Comparison of ENCODE assay signal across 9 mouse cellular contexts in the genomic region with DNA sequence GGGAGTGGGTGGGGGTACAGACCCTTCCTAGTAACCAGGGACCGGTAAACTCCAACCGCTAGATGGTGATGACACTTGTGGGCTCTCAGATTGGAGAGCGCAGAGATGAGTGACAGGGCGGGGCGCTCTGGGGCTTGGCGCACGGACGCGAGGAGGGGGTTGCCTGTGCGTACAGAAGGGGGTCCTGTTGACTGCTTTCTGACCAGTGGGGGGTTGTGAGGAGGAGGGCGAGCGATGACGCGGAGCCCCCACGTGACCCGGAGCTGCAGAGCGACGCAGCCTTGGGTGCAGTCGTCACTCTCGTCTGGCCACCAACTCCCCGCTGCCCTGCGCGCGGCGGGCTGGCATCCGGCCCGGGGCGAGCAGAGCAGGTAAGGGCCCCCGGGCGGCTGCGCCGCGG. TPM values are rescaled to one million over a fixed set of nuclear protein-coding genes. Genes with fewer than 3 reads are reported as not detected.
DNase-seq lines count a peak whose midpoint lies in the region; ATAC-seq and TF ChIP-seq lines count a peak whose summit lies in the region.
"Had no signal": no experiment of that assay in that cellular context is flagged by ENCODE, and none has a peak within 500 bp of the region (broad histone marks: within the 10 kb centered on the region; RNA-seq: fewer than 3 reads in every experiment).

Gene Armcx4 (plus strand): TSS at position 253 of the 400 bp plus-strand sequence.

- 19% methylated on average over 32 of the region's 33 CpGs for WGBS in embryonic facial prominence, embryonic 11.5 days
- 22% methylated on average over 33 of the region's 33 CpGs for WGBS in heart, adult 2 months

- peak; percentile 96 for ATAC-seq in embryonic facial prominence, embryonic 11.5 days (replicated peaks; ENCODE audit: insufficient number of reproducible peaks, low FRiP score, low TSS enrichment, low read depth)

- H3K27ac ChIP-seq in embryonic facial prominence, embryonic 11.5 days (replicated peaks; ENCODE audit: low read depth, low read length): peak within 1 kb of the TSS; percentile 82
- peak within 1 kb of the TSS; percentile 27 for H3K27ac ChIP-seq in heart, adult 2 months

- H3K9me3 ChIP-seq in embryonic facial prominence, embryonic 11.5 days (replicated peaks; ENCODE audit: control insufficient read depth, low read length): no peaks in the 10 kb centered on the region

- intact Hi-C loops in heart, adult 2 months (cut with DNase I): loop anchor here (5.0 kb wide), 1 partner anchor 39 kb away; no protein-coding TSS in a partner anchor
- intact Hi-C loops in left cerebral cortex, postnatal 36 days (cut with DNase I): loop anchor here (10.0 kb wide), 1 partner anchor 71 kb away; no protein-coding TSS in a partner anchor

- peak; percentile 49 for DNase-seq in 3T3-L1 (ENCODE audit: low read depth, low spot score)
- DNase-seq in adrenal gland, postnatal 14 days: peak; percentile 68
- peak; percentile 86 for DNase-seq in embryonic facial prominence, embryonic 11.5 days (ENCODE audit: low spot score)
- DNase-seq in heart, adult 2 months: peak; percentile 67 to 71
- DNase-seq in kidney, adult 11 months: peak; percentile 15
- peak; percentile 62 to 73 for DNase-seq in left cerebral cortex, postnatal 36 days (ENCODE audit: low spot score in 2 of 2)
- DNase-seq in mesoderm, embryonic 11.5 days (ENCODE audit: low read depth, low spot score): peak; percentile 92
- DNase-seq in right cerebral cortex, postnatal 36 days (ENCODE audit: low spot score in 2 of 2): peak; percentile 67 to 74

- H3K4me1 ChIP-seq in embryonic facial prominence, embryonic 11.5 days (ENCODE audit: control insufficient read depth, insufficient read depth, low read length): no peaks in the 10 kb centered on the region
- no peaks in the 10 kb centered on the region for H3K4me1 ChIP-seq in heart, adult 2 months (ENCODE audit: control insufficient read depth, insufficient read depth, low read length)

- peak; percentile 34 for TF ChIP-seq CTCF in heart, adult 2 months (IDR thresholded peaks at IDR 0.05)

- peak within 1 kb of the TSS; percentile 35 for H3K4me3 ChIP-seq in embryonic facial prominence, embryonic 11.5 days (ENCODE audit: low read depth, low read length)
- H3K4me3 ChIP-seq in heart, adult 2 months: peak within 1 kb of the TSS; percentile 51

- 0 out of 2 replicates have a peak, but pooled peaks have one; percentile 19 for TF ChIP-seq POLR2A in heart, adult 2 months (IDR thresholded peaks at IDR 0.05; ENCODE audit: insufficient read depth, low read depth, low read length)

- no peak for TF ChIP-seq EP300 in heart, adult 2 months (IDR thresholded peaks at IDR 0.05; ENCODE audit: insufficient read depth, low read depth, low read length)

- H3K4me2 ChIP-seq in embryonic facial prominence, embryonic 11.5 days (ENCODE audit: low read depth, low read length): peak within 1 kb of the TSS; percentile 23

- H3K9ac ChIP-seq in embryonic facial prominence, embryonic 11.5 days (replicated peaks; ENCODE audit: low read length): peak within 1 kb of the TSS; percentile 56
- peak within 1 kb of the TSS; percentile 72 for H3K9ac ChIP-seq in heart, adult 2 months (ENCODE audit: low read depth, low read length)

- H3K79me2 ChIP-seq in heart, adult 2 months (replicated peaks; ENCODE audit: control insufficient read depth, insufficient read depth, low read length): no peaks in the 10 kb centered on the region

- no peaks in the 10 kb centered on the region; the same call in 1 of the 2 replicates for H3K27me3 ChIP-seq in embryonic facial prominence, embryonic 11.5 days (ENCODE audit: control insufficient read depth, insufficient read depth, low read length)
- H3K27me3 ChIP-seq in heart, adult 2 months (ENCODE audit: control insufficient read depth, insufficient read depth, low read length): no peaks in the 10 kb centered on the region

- no peaks in the 10 kb centered on the region; the same call in 1 of the 2 replicates for H3K36me3 ChIP-seq in embryonic facial prominence, embryonic 11.5 days (replicated peaks; ENCODE audit: control insufficient read depth, insufficient read depth, low read depth, low read length)
- no peaks in the 10 kb centered on the region for H3K36me3 ChIP-seq in heart, adult 2 months (ENCODE audit: control insufficient read depth, insufficient read depth, low read length)

RNA-seq across cellular contexts. Expression of gene Armcx4, which starts in this region (rescaled TPM):
- total RNA-seq in adrenal gland, postnatal 14 days (2021): 13.9 and 15.5 TPM in 2 replicates
- 6.6 and 7.5 TPM in 2 replicates for polyA plus RNA-seq in embryonic facial prominence, embryonic 11.5 days (2014; fragmentation: Nextera tagmentation; extraction: Ambion mirVana)
- total RNA-seq in heart, adult 2 months (2021): 1 to 10 TPM; 8.1 to 9.2 TPM
- polyA plus RNA-seq in heart, adult 2 months (2012; rRNA removed): 1.0 and 1.8 TPM in 2 replicates
- total RNA-seq in left cerebral cortex, postnatal 36 days (2021): 10 to 100 TPM; 36.3 to 36.4 TPM
- total RNA-seq: MEL had no signal

Comparison
In these comparisons a context has a peak if more than half of its experiments do, and no peak if none do; other contexts are left out.
1. Peak in every context shown above with its lines: DNase-seq, ATAC-seq, H3K4me3 ChIP-seq and H3K27ac ChIP-seq.
2. DNase-seq: peak in every context shown above with its lines; median percentile 92 in mesoderm, embryonic 11.5 days; 86 in embryonic facial prominence, embryonic 11.5 days; 70 in right cerebral cortex, postnatal 36 days; 69 in heart, adult 2 months; 68 in adrenal gland, postnatal 14 days; 68 in left cerebral cortex, postnatal 36 days; 49 in 3T3-L1; 15 in kidney, adult 11 months.